Mouse (Mus musculus): Measurements from ENCODE around the gene Tfrc.

The Tfrc gene

DNA sequence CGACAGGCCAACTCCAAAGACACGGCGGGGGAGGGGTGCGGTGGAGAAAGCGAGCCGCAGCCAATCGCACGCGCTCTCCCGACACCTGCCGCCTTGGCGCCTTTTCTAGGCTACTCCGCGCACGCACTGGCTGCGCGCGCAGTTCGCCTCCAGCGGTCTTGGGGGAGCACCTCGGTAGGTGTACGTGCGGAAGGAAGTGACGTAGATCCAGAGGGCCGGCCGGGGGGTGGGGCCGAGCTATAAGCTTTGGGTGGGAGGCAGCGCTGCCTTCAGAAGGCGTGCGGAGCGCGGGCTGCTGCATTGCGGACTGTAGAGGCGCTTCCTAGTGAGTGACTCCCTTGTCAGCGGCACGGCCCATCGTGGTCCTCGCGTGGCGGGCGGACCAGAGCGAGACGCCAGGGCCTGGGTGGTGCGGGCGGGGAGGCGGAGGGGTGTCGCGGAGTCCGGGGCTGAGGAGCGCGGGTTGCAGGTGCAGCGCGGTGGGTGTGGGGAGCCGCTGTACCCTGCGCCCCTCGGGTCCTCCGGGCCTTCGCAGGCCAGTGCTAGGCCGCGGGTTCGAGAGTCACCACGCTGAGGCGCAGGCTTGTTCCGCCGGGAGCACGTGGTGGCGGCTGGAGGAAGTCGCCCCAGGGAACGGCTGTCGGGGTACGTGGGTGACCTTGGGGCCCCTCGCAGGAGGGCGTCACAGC is at the start of gene Tfrc:
TSS of gene Tfrc (plus strand) at position 209 of the 689 bp plus-strand sequence.
- peak; percentile 98 to 99 for DNase-seq (ENCODE audit: low spot score in 2 of 2)

DNA sequence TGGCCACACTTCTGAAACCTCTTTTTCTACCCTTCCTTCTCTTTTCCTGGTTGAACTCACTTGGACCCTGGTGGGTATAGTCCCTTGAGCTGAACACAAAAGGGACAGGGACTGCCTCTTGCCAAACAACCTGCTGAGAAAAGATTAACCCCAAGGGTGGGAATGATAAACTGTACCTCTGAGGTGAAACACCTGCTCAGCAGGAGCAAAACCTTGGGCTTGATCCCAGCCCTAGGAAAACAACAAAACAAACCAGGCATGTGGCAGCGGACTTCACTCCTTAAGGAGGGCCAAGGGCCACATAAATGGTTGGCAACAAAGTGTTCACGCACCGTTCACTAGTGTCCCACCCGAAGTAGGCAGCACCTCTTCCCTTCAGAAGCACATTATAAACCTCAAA is 49.2 kb upstream of the Tfrc start:
- DNase-seq (ENCODE audit: low spot score in 2 of 2): no peak

DNA sequence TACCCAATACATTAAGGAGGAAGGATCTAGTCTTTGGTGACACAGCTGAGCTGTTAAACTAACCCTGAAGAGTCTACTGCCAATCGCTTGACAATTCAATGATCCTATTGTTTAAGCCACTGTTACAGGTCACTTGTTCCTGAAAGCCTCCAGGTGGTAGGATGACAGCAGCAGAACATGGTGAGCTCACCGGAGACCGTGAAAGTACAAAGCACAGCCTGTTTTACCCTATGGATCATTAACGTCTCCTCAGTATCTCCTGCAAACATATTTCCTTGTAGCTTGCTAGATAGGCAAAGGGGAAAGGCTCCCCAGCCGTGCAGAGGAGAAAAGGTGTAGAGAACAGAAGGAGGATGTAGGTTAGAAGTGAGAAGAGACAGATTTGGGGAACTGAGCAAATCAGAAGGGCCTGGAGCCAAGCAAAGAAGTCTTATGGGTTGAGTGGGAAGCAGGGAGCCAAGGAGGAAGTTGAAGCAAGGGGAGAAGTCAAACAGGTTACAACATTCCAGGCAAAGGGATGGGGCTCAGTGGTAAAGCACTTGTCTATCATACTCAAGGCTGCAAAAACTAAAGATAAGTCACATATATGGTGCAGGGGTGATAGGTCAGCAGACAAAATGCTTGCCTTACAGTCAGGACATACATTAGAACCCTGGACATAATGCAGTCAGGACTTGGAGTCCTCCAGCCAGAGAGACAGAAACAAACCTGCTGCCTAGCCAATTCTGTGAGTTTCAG is 45.5 kb upstream of the Tfrc start:
- DNase-seq (ENCODE audit: low spot score in 2 of 2): no peak

DNA sequence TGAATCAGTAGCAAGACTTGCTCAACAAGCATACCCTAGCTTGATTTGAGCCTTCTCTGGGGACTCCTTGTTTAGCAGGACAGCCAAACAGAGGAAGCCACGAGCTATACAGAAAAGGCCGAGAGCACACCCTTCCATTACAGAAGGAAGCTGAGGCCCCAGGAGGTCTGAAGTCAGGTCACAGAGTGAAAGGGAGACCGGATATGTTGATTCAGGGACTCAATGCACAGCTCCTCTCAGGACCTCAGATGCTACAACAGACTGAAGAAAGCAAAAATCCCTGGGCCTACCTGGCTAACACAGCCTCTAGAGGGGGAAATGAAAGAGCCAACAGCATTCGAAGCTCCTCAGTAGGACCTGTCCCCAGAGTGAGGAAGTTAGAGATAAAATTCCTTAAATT is 41.4 kb upstream of the Tfrc start:
- DNase-seq (ENCODE audit: low spot score in 2 of 2): no peak

DNA sequence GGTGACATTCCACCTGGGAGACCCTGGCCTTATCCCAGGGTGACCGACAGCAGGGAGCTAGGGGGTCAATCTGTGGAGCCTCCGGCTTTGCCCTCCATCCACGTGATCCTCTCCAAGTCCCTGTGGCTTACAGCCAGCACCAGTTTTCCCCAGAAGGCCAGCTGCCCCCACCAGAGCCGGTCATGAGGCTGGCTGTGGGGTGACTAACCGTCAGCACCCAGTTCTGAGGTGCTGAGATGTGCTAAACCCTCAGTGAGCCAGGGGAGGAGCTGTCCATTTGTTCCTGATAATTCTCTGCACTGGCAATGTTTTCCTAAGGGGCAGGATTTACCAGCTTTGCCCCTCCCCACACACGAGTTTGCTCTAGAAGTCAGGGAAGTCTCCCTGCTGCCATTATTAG is 40.3 kb upstream of the Tfrc start:
- no peak for DNase-seq (ENCODE audit: low spot score in 2 of 2)

DNA sequence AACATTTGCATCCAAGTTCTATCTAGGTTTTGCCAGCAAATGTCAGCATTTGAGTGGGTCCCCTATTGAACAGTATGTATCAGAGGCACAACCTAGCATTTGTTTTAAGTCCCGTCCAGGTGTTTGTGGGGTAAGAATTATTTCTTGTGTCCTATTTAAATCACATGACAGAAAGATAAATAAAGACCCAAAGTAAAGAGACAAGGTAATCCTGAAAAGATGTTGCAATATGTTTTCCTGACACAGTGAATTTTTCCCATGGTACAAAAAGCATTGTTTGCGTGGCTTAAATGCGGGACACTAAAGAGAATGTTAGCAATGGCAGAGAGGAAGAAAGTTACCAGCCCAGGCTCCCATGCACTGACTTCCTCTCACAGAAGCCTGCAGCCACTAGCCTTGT is 38.7 kb upstream of the Tfrc start:
- no peak for DNase-seq (ENCODE audit: low spot score in 2 of 2)

DNA sequence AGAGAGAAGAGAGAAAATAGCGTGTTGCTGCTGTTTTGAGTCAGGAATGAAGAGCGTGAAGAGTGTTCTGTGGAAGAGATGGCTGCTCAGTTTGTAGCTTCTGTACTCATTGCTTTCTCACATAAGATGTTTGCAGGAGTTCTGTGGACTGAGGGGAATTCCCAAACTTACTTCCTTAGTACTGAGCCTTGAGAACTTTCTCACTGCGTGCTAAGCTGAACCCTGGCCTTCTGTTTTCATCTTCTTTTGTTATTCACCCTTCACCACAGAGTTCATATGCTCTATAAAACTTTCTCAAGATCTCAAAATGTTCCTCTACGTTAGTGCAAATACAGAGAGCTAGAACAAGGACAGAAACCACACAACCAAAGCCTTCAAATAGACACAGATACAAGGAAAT is 36.2 kb upstream of the Tfrc start:
- DNase-seq (ENCODE audit: low spot score in 2 of 2): no peak

DNA sequence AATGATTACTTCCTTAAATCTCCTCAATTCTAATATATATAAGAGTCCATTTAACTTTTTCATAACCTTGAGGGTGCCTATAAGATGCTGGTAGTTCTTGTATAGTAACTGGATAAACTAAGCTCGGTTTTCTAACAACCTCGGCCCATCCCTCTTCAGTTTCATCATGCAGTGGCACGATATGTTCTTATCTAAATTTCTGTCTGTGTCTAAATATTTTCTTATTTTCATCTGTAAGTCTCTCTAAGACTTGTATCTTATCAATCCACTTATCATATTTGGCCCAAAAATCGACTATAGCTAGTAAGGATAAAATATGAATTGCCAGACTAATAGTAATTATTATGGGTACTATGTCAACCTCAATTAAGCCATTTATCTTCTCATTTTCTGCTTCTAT is 22.2 kb upstream of the Tfrc start:
- no peak for DNase-seq (ENCODE audit: low spot score in 2 of 2)

DNA sequence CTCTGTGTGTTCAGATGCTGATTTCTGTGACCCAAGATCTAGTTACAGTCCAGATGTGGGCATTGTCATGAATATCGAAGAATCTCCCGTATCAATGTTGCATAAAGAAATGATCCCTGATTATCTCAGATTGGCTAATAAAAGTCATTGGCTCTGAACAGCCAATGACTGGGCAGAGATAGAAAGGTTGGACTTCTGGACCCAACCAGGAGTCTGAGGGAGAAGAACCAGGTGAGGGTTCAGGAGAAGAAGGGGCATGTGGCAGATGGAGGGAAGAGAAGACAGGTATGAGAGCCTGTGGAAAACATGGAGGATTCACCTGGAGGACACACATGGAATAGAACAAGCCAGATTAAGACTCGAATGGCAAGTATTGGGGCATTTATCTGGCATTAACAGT is 20.2 kb upstream of the Tfrc start:
- no peak for DNase-seq (ENCODE audit: low spot score in 2 of 2)

DNA sequence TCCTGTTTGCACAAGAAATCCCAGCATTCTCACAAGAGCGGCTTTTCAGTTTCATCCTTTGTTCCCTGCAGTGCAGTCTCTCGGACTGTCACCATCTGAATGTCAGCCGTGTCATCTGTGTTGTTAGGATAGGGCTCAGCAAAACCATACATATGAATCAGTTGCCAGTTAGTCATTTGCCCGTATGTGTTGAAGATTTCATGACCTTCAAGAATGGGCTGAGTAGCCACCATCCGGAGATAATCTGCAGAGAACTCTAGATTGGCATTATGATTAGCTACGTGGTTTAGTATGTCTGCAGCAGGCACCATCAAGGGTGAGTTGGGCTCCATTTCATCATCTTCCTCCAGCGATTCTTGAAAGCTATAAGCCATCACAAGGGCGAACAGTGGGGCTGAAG is 17.2 kb upstream of the Tfrc start:
- DNase-seq (ENCODE audit: low spot score in 2 of 2): no peak

DNA sequence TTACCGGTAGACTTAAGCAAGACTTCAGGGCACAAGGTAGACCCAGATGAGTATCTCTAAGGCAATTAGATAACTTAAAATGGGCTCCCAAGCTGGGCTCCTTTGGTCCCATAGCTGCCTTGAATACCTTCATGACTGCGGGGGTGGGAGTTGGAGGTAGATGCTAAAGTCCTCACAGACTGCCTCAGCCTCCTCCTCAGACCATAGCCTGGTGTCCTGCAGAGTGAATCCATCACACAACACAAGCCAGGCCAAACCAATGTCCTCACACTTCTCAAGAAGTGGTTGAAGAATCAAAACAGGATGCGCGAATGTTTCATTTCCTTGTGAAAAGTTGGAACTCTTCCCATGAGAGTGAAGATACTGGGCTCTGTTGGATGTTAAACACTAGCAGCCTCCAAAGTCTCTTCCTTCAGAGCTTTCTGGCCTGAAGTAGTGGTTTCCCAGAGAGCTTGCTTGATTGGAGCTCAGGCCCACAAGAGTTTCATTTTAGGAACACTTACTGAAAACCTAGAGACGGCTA is 15.4 kb upstream of the Tfrc start:
- no peak for DNase-seq (ENCODE audit: low spot score in 2 of 2)

DNA sequence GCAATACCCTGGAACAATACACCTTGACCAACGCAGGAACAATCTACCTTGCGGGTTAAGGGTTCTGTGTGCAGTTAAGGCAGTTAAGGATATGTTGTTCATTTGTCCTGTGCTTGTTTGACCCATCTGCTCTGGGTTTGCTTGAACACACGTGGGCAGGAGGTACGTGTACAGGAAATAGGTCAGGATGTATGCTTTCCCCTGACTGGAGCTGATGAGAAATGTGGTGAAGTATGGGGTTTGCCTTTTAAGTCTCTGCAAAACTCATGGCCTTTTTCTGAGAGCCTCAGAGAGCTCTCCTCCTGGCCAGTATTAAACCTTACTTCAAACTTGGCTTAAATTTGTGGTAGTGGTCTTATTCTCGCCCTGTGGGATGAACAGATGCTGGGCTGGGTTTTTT is 14.8 kb upstream of the Tfrc start:
- DNase-seq (ENCODE audit: low spot score in 2 of 2): no peak

DNA sequence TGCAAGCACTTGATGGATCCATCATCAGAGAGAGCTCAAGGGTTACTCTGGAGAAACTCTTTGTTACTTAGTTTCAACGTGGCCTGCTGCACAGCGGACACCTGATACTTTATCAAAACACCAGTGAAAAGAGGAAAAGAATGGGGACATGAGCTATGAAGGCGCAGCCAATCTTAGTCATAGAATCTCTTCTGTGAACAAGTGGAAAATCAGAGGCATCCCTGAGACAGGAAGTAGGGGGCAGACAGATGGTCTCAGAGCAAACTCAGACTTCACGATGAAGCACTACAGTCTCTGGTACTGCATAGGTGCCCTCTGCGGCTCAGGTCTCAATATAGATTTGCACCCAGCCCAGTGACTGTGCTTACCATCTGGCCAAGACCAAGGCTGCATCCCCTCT is 14.0 kb upstream of the Tfrc start:
- DNase-seq (ENCODE audit: low spot score in 2 of 2): no peak

DNA sequence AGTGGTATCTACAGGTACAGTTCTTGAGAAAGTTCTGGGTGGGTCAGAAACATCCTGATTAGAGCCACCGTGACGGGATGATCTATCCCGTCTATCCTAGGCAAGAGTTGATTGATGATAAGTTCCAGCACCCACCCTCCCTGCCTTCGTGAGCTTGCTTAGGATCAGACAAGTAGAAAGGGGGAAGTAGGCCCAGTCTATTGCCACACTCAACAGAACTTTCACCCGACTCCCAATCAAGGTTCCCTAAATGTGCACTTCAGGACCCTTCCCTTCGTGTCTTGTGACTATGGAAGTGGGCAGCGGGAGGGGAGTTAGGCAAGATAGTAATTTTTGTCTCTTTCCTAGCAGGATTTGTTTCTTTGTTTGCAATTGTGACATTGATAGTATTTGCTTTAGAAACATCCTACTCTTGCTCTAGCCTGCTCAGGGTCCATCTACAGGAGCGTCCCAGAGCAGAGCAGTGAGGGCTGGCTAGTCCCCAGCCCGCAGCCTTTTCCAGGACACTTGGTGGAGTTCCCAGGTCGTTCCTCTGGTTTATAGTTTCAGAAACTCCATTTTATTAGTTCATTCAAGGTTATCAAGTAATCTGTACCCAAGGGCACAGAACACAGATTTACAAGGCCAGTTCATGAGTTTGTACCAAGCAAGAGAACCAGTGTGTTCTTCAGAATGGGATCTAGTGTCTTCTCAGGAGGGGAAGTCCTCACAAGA is 13.4 kb upstream of the Tfrc start:
- no peak for DNase-seq (ENCODE audit: low spot score in 2 of 2)

DNA sequence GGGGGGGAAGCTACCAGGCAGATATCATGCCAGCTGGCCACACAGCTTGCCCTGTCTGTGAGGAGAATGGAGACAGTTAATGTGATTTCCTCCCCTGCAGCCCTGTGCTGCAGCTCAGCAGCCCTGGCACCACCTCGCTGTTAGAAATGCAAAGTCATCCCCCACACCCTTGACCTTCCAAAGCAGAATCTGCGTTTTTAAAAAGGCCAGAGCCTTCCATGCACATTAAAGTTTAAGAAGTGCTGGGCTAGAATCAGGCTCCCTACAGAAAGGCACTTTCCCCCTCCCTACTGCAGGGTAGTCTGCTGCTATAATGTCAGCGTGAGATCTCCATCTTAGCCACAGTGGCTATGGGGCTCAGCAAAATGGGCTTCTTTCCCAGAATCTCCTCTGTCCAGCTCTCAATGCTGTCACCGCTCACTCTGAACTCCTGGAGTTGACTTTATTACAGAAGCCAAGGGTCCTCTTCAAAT is 10.8 kb upstream of the Tfrc start:
- DNase-seq (ENCODE audit: low spot score in 2 of 2): peak; percentile 46 to 67

DNA sequence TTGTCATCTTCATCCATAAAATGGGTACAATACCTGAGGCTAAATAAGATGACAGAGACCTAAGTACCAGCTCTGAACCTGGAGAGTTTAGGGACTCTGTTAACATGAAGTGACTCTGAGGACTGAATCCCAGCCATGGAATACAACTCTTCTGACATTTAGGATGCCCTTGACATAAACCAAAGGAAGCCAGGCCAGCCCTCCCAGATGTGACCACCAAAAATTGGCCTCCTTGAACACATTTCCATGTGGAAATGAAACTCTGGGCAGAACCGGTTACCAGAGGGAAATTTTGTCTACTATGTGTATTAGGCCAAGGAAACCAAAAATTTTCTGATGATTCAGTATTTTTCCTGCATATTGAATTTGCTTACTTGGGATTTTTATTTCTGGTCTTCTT is 9.6 kb upstream of the Tfrc start:
- no peak for DNase-seq (ENCODE audit: low spot score in 2 of 2)

DNA sequence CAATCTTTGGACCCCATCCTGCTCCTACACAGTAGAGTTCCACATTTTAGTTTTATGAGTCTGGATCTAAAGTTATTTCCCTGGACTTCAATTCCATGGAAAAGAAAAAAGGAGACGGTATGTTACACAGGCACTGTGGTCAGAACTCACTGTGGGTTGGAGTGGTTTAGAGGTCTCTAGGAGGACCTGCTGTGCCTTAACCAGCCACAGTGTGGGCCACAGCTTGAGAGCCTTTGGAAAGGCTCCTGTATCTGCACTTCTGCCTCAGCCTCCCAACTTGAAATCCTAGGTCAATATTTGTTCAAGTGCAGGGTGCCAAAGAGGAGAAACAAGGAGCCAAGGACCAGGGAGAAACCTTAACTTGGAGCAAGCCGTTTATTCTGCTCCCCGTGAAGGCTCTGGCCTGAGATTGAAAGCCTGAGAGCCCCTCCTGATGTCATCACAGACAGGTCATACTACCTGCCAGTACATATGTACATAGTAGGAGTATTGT is 6.5 kb upstream of the Tfrc start:
- no peak for DNase-seq (ENCODE audit: low spot score in 2 of 2)

DNA sequence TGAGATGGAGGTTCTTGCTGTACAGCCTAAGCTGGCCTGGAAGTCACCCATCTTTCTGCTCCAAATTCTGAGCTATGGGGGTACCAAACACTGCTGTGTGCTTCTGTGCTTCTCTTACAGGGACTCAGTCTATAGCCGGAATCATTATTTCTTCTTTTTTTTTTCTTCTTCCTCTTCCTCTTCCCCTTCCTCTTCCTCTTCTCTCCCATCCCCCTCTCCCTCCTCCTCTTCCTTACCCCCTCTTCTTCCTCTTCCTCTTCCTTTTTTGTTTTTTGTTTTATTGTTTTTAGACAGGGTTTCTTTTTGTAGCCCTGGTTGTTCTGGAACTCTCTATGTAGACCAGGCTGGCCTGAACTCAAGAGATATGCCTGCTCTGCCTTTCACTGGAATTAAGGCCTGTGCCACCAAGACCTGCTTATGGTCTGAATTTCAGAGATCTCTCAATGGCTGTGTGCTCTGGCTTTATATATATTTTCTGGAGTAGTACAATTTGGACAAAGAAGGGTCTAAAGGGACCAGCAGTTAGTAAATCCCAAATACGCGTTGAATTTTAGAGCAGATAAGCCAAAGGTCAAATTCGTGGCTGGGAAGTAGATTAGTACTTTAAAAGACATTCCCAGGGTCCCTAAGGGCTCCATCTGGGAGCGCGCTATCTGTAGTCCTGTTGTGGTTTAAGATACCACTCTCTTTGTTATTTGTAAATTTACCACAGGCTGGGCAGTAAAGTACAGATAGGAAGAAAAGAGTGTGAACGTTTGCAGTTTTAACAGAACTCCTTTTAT is 967 bp upstream of the Tfrc start:
- no peak for DNase-seq (ENCODE audit: low spot score in 2 of 2)

DNA sequence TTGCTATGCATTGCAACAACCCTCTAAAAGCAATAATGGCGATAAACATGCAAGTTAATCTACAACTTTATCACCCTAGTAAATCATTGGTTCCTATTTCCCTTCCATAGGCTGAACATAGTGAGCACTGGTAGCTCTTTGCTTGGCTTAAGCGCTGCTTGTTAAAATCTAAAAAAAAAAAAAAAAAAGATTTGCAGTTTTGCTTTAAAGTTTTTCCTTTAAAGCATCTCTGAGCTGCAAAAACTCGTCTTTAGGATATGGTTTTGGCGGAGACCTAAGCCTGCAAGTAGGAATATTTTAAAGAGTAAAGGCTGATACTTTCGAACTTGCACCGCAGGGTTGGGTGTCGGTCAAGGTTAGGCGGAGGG is 392 bp upstream of the Tfrc start:
- DNase-seq (ENCODE audit: low spot score in 2 of 2): no peak

DNA sequence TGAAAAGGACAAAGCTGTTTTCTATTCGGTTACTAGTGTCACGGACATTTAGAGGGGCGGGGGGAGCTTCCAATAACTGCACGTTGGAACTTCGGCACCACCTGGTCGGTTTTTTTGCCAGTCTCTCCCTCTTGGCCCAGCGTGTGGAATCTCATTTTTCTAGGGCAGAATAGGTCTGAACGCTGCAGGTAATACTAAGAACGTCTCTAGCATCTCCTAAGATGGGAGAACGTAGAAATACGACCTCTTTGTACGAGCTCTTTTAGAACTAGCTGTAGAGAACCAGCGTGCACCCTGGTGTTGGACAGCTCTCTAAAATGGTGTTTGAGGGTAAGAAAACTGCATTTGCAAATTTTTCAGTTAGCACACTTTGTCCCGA is 670 bp downstream of the Tfrc start:
- no peak for DNase-seq (ENCODE audit: low spot score in 2 of 2)

DNA sequence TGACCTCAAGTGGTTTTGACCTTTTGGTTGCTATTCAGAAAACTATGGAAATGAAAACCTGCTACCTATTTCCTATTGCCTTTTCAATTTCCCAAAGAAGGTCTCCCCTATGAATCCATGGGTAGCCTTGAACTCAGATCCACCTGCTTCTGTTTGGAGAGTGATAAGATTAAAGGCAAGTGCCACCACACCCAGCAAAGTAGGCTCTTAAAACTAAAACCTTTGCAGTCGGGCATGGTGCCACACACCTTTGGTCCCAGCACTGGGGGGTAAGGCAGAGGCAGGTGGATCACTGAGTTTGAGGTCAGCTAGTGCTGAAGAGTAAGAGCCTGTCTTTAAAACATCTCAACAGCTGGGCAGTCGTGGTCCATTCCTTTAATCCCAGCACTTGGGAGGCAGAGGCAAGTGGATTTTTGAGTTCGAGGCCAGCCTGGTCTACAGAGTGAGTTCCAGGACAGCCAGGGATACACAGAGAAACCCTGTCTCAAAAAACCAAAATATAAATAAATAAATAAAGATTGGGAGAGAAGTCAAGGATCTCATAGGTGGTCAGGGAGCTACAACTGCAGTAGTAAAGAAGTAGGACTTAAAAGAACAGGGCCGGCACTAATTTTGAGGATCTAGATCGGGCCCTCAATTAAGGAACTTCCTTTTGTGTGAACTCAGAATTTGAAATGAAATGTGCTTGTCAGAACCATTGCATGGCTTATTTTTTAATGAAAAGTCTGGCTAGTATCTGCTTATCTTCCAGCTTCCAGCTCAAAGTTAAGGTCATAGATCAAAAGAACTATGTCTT is 1.9 kb downstream of the Tfrc start:
- peak; percentile 64 to 80 for DNase-seq (ENCODE audit: low spot score in 2 of 2)

All from spleen, postnatal 4 days (tissue).